Mouse (Mus musculus) cerebellum, adult 2 months (tissue): ENCODE data around the gene Tnni3k. TPM values are rescaled to one million over a fixed set of nuclear protein-coding genes. Genes with fewer than 3 reads are reported as not detected.
"Not testable (repeated sequence)": the region's sequence is repeated elsewhere in the genome, so short reads cannot be mapped to it uniquely, and the experiment has no call there.

Source experiments
- DNase-seq, 2 experiments: peaks; one replicate each; pipeline ENCODE4 v3.0.0; 2021
- H3K27ac ChIP-seq: fragments of 200-500 bp; 2 replicates; pipeline ENCODE4 v1.5.1; 2012; ENCODE audit warnings: low read length, control low read depth, inconsistent platforms; ENCODE audit not compliant: insufficient read depth
- H3K27me3 ChIP-seq: fragments of 200-500 bp; 2 replicates; pipeline ENCODE4 v1.6.1; 2012; ENCODE audit warnings: inconsistent platforms, mild to moderate bottlenecking, low read length, moderate library complexity; ENCODE audit not compliant: control insufficient read depth, insufficient read depth
- H3K4me1 ChIP-seq: fragments of 200-500 bp; 2 replicates; pipeline ENCODE4 v1.6.1; 2011; ENCODE audit warnings: low read length; ENCODE audit not compliant: control insufficient read depth, insufficient read depth
- H3K4me3 ChIP-seq: fragments of 200-500 bp; replicated peaks from 2 replicates; pipeline ENCODE3; 2011; ENCODE audit warnings: mild to moderate bottlenecking, low read depth, low read length, control low read depth; ENCODE audit not compliant: insufficient read depth
- CTCF ChIP-seq: fragments of 200-500 bp; IDR thresholded peaks from 2 replicates; pipeline ENCODE4 v1.5.1; 2011; ENCODE audit warnings: low read depth, mild to moderate bottlenecking, control low read depth, low read length, moderate library complexity, borderline replicate concordance; ENCODE audit not compliant: insufficient read depth
- POLR2A ChIP-seq: fragments of 200-500 bp; IDR thresholded peaks from 2 replicates; pipeline ENCODE4 v1.6.1; 2011; ENCODE audit warnings: low read length, control low read depth, borderline replicate concordance; ENCODE audit not compliant: insufficient read depth
- WGBS: fragments of 180-500 bp; shearing (Covaris S2); methylation state at CpG from one replicate; pipeline ENCODE4 v1.1.7; 2018; 5-methylcytosine and 5-hydroxymethylcytosine counted together
- polyA plus RNA-seq: library from polyadenylated mRNA; depleted of rRNA; stranded (reverse); fragments of >200 nt; gene quantifications from 2 replicates; pipeline ENCODE4 v1.2.3, GENCODE M21; 2012

Gene Tnni3k
- polyA plus RNA-seq, 1 experiment, result 0.10 TPM

- Histone ChIP-seq H3K4me3 (no peak overlapping the region), H3K4me1 (no peaks in the 10 kb centered on the region), H3K27me3 (no peaks in the 10 kb centered on the region), H3K27ac (no peak overlapping the region)
- DNase-seq, result no peak
- TF ChIP-seq POLR2A, result no peak
- WGBS, result 94% methylated on average over 7 of the region's 7 CpGs
Observed at GRCm38 (mm10) chr3:154842247-154842646, 213.0 kb downstream of the Tnni3k start.

GRCm38 (mm10) chr3:154841076-154841475, 214.1 kb downstream of the Tnni3k start:
- no peak for DNase-seq
- Histone ChIP-seq H3K27me3 (no peaks in the 10 kb centered on the region), H3K4me1 (no peaks in the 10 kb centered on the region), H3K4me3 (no peak overlapping the region), H3K27ac (no peak overlapping the region)
- TF ChIP-seq POLR2A, result no peak
- TF ChIP-seq CTCF, result no peak
- 33% methylated on average over 1 of the region's 1 CpGs for WGBS

DNA sequence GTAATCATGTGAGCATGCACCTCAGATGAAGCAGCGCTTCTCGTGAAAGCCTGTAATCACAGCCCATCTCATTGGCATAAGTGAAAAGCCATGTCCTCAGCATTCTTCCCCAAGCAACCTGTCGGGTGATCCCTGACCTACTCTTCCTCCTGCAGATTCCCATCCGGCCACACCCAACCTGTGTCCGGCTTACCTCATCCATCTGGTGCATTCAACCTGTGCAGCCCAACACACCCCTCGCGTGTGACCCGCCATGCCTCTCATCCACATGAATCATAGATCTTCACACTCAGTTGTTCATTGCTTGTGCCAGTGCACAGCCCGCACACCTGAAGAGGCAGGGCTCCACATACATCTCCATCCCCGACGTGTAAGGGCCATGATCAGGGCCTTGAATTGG, 217.3 kb downstream of the Tnni3k start:
- WGBS, result 94% methylated on average over 11 of the region's 11 CpGs
- no peaks in the 10 kb centered on the region for H3K4me1 ChIP-seq
- TF ChIP-seq CTCF (no peak), POLR2A (no peak)

GRCm38 (mm10) chr3:154836137-154836536, 219.1 kb downstream of the Tnni3k start:
- no peak for DNase-seq
- 79% methylated on average over 3 of the region's 3 CpGs for WGBS

More for the DNA sequence above, 217.3 kb downstream of the Tnni3k start:
- H3K4me3 ChIP-seq, result no peak overlapping the region
- no peaks in the 10 kb centered on the region for H3K27me3 ChIP-seq
- DNase-seq, result no peak
- no peak overlapping the region for H3K27ac ChIP-seq

DNA sequence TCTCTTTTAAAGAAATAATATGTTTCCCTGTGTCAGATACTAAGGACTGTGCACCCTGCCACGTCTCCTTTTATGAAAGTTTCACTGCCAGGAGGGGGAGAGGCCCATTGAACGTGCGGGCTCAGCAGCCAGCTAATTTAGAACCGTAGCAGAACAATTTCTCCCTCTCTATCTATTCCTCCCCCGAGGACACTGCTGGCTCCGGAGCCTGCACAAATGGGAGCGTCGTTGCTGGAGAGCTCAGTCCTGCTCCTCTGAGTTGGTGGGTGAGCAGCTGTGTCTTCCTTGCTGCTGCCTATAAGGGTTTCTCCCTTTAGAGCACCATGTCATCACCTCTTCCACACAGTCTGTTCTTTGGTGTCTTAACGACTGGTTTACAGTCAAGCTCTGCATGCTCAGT, 220.8 kb downstream of the Tnni3k start:
- no peak overlapping the region for H3K27ac ChIP-seq
- WGBS, result 29% methylated on average over 9 of the region's 9 CpGs
- no peaks in the 10 kb centered on the region for H3K4me1 ChIP-seq
- no peak overlapping the region for H3K4me3 ChIP-seq
- no peaks in the 10 kb centered on the region for H3K27me3 ChIP-seq
- DNase-seq, result no peak
- TF ChIP-seq CTCF (no peak), POLR2A (no peak)

More at GRCm38 (mm10) chr3:154836137-154836536, 219.1 kb downstream of the Tnni3k start:
- no peak overlapping the region for H3K4me3 ChIP-seq
- H3K27ac ChIP-seq, result no peak overlapping the region
- H3K27me3 ChIP-seq, result no peaks in the 10 kb centered on the region
- H3K4me1 ChIP-seq, result no peaks in the 10 kb centered on the region
- no peak for TF ChIP-seq CTCF
- TF ChIP-seq POLR2A, result no peak

GRCm38 (mm10) chr3:154825739-154826138, 229.5 kb downstream of the Tnni3k start:
- DNase-seq, result peak in 1 of 2 experiments; percentile 6
- 28% methylated on average over 3 of the region's 3 CpGs for WGBS
- H3K27ac ChIP-seq, result no peak overlapping the region

GRCm38 (mm10) chr3:154824713-154825112, 230.5 kb downstream of the Tnni3k start:
- Histone ChIP-seq H3K27me3 (no peaks in the 10 kb centered on the region), H3K4me3 (no peak overlapping the region), H3K4me1 (no peaks in the 10 kb centered on the region), H3K27ac (no peak overlapping the region)
- WGBS, result 89% methylated on average over 4 of the region's 4 CpGs
- no peak for TF ChIP-seq CTCF
- no peak for TF ChIP-seq POLR2A
- DNase-seq, result no peak

More at GRCm38 (mm10) chr3:154825739-154826138, 229.5 kb downstream of the Tnni3k start:
- no peak overlapping the region for H3K4me3 ChIP-seq
- H3K27me3 ChIP-seq, result no peaks in the 10 kb centered on the region
- TF ChIP-seq CTCF, result no peak
- no peak for TF ChIP-seq POLR2A
- H3K4me1 ChIP-seq, result no peaks in the 10 kb centered on the region

GRCm38 (mm10) chr3:154819684-154820083, 235.5 kb downstream of the Tnni3k start:
- 36% methylated on average over 5 of the region's 5 CpGs for WGBS
- H3K4me1 ChIP-seq, H3K27ac ChIP-seq, H3K27me3 ChIP-seq, H3K4me3 ChIP-seq, DNase-seq: not testable (repeated sequence)

DNA sequence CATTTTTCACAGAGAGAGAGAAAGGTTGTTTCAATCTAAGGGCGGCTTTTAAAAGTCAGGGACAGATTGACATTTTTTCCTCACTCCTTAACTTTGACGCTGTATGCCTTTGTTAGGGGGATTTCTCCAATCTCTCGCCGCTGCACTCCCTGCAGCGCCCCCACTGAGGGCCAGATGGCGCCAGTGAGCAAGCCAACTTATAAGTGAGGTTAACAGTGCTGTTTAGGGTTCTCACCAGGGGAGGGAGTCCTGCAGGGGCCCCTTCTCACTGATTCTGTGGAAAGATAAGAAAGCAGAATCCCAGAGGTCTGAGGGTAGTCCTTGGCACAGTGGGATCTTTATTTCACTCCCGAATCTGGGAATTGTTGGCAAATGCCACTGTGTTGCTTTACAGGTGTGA, 237.5 kb downstream of the Tnni3k start:
- no peak overlapping the region for H3K4me3 ChIP-seq
- TF ChIP-seq POLR2A, result no peak
- peak; percentile 88 for TF ChIP-seq CTCF
- H3K4me1 ChIP-seq, result no peaks in the 10 kb centered on the region
- no peak overlapping the region for H3K27ac ChIP-seq
- H3K27me3 ChIP-seq, result no peaks in the 10 kb centered on the region; the same call in 1 of the 2 replicates
- 4% methylated on average over 7 of the region's 7 CpGs for WGBS
- peak; percentile 43 to 62 for DNase-seq
